Mouse (Mus musculus): Measurements from ENCODE around the gene Emilin1.

The Emilin1 gene

DNA sequence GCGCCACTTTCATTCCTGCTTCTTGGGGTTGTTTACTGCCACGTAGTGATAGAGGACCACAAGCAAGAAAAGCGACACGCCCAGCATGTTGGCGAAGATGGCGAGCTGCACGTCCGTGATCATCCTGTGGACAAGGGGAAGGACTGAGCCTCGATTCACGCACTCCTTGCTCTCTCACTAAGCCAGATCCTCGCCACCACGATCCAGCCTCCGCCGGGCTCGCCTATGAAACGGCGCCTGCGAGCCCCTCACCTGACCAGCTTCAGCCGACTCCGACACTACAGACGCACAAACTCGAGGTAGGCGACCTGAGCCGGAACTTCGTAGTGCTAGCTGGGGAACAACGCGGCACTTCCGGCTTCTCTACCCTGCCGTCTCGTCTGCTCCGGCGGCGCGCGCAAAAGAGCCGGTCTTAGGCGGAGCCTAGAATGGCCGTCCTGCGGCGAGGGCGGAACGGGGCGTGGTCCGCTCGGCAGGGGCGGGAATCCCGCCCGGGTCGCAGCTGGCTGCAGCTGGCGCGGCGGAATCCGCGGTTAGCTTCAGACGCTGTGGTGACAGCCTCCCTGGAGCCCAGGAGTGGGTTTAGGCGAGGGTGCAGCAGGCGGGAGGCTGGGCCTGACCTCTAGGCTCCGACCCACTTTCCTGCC, 5.7 kb upstream of the Emilin1 start, which contains the start of gene Ost4:
Gene Ost4, minus strand, starts transcription at position 376 of the 647 bp plus-strand sequence.
- DNase-seq (ENCODE audit: low read depth, low spot score) = peak; percentile 98

DNA sequence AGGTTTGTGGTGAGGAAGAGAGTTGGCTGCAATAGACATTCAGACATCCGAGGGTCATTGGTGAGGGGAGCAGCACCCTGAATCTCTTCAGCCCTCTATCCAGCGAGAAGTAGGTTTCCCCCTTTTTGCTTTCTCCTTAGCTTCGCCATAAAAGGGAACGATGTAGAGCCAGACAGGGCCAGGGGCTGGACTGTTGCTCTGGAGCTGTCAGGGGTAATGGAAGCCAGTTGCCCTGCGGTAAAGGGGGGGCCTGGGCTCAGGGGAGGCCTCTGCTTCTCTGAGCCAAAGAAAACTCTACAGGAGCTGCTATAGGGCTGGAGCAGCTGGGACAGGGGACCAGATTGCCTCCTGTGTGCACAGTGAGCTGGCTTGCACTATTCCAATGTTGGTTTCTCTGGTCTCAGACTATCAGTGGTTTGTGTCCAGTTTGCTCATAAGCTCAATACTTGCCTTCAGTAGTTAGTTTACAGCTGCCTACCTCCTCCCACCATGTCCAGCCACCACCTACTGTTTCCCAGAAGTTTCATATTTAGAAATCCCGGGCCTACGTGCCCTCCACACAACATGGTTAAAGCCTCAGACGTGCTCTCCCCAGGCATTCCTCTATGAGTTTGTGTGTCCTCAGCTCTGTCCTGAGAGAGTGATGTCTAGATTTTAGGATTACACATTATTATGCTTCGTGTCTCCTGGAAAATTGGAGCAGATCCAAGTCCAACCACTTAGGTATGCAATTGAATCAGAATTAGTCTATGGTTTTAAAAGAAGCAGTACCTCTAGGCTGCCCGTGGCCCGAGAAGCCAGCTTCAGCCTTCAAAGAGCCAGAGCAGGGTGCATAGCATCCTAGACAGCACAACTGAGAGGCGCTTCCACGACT, 4.5 kb upstream of the Emilin1 start:
- DNase-seq (ENCODE audit: low read depth, low spot score) = no peak

DNA sequence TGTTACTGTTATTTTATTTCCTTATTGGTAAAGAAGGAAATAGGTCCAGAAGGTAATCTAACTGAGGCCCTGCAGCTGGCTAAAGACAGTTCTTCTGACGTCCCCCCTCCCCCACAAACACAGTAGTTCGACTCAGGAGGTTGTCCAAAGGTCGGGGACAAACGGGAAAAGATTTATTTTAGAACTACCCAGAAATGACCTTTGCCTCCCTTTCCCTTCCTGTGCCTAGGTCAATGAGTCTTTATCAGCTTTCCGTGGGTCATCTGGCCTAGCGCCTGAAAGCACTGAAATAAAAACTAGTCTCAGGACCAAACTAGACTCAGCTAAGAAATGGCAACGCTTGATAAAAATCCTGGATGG, 3.9 kb upstream of the Emilin1 start:
- no peak for DNase-seq (ENCODE audit: low read depth, low spot score)

DNA sequence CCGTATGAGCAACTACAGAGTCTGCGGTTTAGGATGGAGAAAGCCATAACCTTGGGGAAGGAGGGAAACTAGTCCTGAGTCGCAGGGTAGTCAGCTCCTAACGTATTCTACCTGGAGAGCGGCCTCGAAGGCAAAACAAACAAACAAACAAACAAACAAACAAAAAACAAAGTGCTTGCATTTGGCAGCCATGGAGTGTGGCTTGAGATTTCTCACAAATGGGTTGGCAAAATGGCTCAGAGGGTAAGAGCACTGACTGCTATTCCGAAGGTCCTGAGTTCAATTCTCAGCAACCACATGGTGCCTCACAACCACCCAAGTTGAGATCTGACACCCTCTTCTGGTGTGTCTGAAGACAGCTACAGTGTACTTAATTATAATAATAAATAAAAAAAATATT, 3.3 kb upstream of the Emilin1 start:
- no peak for DNase-seq (ENCODE audit: low read depth, low spot score)

DNA sequence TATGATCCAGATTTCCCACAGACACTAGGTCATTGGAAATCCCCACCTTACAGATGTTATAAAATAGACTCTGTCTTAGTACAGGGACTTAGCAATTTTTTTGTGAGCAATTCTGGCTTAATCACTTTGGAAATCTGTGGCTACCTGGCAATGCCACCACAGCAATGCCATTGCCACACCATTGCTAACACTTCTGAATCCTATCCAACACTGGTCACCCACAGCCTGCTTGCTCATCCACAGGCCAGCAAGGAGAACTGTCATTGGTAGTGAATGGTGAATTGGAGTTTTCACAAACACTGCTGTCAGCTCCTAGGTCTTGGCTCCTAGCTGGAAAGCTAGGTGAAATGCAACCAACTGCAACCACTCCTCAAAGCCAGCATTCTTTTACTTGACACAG, 2.7 kb upstream of the Emilin1 start:
- DNase-seq (ENCODE audit: low read depth, low spot score) = no peak

DNA sequence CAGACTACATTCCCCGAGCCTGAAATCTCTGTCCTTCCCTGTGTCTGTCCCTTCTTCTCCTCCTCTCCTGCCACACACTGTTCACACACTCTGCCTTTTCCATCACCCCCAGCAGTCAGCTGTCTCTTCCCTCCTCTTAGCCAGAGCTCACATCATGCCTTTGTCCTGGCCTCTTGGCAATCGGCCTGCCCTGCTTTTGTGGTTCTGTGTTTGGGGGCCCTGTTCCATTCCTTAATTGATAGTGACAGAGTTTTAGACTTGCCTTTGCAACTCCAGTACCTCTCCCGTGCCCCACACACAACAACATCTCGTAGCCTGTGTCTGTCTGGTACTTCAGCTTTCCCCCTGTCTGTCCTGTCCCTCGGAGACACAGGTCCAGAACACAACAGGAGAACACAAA, 1.0 kb upstream of the Emilin1 start:
- DNase-seq (ENCODE audit: low read depth, low spot score) = no peak

DNA sequence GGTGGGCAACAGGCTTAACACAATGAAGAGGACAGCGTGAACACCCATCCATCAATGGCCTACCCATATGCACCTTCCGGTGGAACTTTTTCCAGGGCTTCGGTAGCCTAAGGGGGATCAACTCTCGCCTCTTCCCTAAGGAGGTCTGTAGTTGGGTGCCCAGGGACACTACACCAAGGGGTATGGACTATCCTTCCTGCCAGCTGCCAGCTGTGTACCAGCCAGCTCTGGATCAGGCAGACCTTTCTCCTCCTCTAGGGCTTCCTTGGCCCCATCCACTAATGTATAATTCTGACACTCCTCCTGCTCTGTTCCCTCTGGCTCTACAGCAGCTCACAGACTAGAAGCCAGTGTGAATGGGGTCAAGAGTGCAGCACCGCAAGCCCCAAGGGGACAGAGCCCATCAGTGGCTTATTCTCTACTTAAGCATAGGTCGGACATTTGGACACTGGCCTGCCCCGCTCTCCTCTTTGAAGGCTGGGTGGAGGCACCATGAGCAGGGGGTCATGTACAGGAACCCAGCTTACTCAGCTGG, 966 bp downstream of the Emilin1 start:
- DNase-seq (ENCODE audit: low read depth, low spot score) = no peak

DNA sequence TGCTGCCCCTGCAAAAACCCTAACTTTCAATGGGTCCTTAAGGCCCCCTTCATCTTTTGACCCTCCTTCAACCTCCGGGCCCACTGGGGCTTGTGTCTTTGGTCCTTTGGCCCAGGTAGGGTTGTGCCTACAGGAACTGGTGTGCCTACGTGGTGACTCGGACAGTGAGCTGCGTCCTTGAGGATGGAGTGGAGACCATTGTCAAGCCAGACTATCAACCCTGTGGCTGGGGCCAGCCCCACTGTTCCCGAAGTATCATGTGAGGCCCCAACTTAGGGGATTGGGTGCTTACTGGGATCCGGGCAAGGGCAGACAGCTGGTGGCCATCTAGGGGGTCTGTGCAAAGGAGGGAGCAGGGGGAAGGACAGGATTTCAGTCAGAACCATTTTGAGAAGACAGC, 1.6 kb downstream of the Emilin1 start:
- DNase-seq (ENCODE audit: low read depth, low spot score) = no peak

DNA sequence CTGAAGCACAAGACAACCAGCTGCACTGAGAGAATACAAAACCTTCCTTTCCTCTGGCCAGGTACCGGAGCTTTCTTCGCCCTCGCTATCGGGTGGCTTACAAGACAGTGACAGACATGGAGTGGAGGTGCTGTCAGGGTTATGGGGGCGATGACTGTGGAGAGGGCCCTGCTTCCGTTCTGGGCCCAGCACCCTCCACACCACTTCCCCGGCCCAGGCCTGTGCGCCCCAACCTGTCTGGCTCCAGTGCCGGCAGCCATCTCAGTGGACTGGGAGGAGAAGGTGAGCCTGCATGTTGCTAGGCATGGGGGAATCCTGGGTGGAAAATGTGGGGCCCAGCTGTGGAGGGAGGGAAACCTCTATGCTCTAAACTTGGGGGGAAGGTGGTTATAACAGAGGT, 2.3 kb downstream of the Emilin1 start:
- no peak for DNase-seq (ENCODE audit: low read depth, low spot score)

DNA sequence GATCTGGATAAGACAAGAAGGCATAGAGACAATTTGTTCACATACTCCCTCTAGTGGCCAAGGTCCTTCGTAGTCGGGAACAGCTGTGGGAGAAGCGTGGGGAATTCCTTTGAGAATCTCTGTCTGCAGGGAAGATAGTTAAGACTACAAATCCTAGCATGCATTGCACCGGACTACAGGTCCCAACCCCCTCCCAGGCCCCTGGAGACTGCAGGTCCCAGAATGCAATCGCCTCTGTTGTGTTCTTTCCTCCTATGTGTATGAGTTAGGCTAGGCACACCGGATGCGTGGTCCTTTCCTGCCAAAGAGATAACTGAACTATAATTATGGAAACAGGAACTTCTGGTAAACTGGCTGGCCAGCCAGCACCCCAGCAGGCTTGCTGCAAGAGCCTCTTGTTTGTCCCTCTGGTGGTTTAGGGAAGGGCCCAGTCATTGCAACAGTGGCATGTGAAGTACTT, 2.8 kb downstream of the Emilin1 start:
- DNase-seq (ENCODE audit: low read depth, low spot score) = peak; percentile 73

DNA sequence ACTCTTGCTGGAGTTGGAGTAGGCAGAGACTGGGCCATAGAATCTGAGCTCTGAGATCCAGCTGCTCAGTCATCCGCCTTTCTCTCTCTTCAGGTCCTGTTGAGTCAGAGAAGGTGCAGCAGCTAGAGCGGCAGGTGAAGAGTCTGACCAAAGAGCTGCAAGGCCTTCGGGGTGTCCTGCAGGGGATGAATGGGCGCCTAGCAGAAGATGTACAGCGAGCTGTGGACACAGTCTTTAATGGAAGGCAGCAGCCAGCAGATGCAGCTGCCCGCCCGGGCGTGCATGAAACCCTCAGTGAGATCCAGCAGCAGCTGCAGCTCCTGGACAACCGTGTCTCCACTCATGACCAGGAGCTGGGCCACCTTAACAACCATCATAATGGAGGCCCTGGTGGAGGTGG, 3.6 kb downstream of the Emilin1 start:
- no peak for DNase-seq (ENCODE audit: low read depth, low spot score)

DNA sequence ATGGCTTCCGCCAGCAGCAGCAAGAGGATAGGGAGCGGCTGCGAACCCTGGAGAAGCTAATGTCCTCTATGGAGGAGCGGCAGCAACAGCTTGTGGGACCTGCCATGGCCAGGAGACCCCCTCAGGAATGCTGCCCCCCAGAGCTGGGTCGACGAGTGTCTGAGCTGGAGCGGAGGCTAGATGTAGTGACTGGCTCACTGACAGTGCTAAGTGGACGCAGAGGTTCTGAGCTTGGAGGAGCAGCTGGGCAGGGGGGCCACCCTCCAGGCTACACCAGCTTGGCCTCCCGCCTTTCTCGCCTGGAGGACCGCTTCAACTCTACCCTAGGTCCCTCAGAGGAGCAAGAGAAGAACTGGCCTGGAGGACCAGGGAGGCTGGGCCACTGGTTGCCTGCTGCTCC, 4.1 kb downstream of the Emilin1 start:
- DNase-seq (ENCODE audit: low read depth, low spot score) = no peak

DNA sequence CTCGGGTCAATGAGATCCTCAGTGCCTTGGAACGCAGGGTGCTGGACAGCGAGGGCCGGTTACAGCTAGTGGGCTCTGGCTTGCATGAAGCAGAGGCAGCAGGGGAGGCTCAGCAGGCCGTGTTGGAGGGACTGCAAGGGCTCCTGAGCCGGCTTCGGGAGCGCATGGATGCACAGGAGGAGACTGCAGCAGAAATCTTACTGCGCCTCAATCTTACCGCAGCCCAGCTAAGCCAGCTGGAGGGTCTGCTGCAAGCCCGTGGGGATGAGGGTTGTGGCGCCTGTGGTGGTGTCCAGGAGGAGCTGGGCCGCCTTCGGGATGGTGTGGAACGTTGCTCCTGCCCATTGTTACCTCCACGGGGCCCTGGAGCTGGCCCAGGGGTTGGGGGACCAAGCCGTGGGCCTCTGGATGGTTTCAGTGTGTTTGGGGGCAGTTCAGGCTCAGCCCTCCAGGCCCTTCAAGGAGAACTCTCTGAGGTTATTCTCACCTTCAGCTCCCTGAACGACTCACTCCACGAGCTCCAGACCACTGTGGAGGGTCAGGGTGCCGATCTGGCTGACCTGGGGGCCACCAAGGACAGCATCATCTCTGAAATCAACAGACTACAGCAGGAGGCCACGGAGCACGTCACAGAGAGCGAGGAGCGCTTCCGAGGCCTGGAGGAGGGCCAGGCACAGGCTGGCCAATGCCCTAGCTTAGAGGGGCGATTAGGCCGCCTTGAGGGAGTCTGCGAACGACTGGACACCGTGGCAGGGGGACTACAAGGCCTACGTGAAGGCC, 4.9 kb downstream of the Emilin1 start:
- no peak for DNase-seq (ENCODE audit: low read depth, low spot score)

DNA sequence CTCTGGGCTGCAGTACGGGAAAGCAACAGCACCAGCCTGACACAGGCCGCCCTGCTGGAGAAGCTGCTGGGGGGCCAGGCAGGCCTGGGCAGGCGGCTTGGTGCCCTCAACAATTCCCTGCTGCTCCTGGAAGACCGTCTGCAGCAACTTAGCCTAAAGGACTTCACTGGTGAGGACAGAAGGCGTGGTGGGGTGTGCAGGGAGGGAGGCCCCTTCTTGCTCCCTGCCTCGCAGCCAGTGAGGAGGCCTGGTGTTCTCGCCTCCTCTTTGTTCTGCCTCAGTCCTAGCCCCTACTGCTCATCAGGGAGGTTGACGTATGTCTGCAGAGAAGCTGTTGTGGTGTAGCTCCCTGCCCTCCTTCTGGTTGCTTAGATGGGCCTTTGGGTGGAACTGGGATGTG, 5.5 kb downstream of the Emilin1 start:
- DNase-seq (ENCODE audit: low read depth, low spot score) = no peak

DNA sequence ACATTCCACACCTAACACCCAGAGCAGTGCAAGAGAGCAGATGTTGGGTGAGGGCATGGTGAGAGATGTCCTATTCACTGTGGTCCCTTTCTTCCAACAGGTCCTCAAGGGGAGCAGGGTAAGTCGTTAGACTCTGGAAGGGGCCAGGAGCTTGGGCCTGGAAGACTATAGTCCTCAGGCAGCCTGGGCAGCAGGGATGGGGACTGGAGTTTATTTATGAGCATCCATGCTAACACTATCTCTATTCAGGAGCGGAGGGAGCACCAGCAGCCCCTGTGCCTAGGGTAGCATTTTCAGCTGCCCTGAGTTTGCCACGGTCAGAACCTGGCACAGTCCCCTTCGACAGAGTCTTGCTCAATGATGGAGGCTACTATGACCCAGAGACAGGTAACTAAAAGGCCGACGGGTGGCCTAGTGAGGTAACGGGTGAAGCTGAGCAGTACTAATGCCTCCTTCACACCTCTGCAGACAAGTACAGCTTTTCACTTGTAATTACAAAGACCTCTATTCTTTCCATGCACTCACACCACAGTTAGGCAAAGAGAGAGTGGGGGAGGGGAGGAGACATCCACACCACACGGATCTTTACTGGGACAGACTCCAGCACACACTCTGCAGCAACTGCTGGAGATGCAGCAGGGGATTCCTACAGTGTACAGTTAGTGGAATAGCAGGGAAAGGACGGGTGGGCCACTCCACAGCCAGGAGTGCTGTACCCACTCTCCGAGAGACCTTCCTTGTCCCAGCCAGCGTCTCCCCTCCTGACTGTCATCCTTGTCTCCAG, 6.8 kb downstream of the Emilin1 start:
- no peak for DNase-seq (ENCODE audit: low read depth, low spot score)

DNA sequence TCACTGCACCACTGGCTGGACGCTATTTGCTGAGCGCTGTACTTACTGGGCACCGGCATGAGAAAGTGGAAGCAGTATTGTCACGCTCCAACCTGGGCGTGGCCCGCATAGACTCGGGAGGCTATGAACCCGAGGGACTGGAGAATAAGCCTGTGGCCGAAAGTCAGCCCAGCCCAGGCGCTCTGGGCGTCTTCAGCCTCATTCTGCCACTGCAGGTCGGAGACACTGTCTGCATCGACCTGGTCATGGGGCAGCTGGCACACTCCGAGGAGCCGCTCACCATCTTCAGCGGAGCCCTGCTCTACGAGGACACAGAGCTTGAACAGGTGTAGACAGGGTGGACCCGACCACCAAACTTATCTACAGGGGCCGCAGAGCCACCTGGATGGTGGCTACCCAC, 7.4 kb downstream of the Emilin1 start:
- DNase-seq (ENCODE audit: low read depth, low spot score) = peak; percentile 45

DNA sequence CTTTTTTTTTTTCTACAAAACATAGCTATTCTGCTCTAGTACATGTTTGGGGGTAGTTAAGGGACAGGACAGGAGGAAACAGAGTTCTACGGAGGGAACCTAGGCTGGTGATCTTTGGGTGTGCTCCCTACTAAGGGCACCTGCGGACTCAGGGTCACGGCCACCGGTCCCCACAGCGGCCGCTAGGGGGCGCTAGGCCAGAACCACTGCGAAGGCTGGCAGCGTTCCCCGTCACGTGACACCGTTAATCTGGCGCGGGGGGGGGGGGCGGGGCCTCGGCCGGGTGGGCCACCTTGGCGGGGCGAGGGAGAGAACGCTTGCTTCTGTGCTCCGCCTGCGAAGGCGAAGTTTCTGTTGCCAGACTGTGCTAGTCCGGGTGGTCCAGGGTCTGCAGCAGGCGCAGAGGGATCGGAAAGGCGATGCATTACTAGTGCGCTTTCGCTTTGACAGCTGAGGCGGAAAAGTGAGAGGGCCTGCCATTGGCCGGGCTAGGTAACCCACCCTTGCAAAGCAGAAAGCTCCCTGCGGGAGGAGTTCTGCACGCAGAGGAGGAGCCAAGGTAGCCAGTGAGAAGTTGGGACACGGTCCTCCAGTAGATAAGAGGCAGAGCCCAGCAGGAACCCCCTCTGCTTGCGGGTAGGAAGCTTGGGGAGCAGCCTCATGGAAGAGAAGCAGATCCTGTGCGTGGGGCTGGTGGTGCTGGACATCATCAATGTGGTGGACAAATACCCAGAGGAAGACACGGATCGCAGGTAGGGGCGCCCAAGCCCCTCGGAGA, 8.2 kb downstream of the Emilin1 start, which contains the start of gene Khk:
Gene Khk, plus strand, starts transcription at position 176 of the 778 bp plus-strand sequence.
- peak; percentile 94 for DNase-seq (ENCODE audit: low read depth, low spot score)

DNA sequence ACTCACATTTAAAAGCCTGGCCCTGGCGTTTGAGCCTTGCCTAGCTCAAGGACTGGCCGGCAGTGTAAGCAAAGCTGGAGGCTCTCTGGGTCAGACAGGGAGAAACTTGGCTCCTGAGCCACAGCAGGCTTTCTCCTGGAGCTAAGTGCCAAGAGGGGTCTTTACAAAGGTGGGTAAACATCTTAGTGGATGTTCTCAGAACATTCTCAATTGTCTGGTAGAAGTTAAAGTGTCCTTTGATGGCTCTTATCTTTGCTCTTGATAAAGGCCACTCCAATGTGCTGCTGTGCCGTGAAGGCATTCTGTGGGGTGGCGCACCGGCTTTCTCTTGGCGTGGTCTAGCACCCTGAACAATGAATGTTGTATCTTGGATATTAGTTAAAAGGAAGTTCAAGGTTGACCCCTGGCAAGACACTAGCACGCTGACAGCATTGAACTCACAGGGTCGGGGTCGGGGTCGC, 9.4 kb downstream of the Emilin1 start:
- DNase-seq (ENCODE audit: low read depth, low spot score) = no peak

DNA sequence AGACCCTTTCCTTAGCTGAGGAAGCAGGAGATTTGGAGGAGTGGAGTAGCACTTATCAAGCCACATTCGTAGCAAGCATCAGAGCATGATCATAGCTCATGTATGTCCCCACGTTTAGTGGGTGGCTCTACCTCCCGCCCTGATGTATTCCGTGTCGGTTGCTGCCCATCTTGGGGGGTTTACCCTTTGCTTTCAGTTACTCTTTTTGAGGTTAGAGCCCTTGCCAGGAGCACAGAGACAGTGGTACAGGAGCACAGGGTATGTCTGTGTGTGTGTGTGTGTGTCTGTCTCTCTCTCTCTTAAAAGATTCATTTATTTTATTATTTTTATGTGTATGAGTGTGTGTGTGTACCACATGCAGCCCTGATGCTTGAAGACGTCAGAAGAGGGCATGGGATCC, 9.9 kb downstream of the Emilin1 start:
- DNase-seq (ENCODE audit: low read depth, low spot score) = peak; percentile 59

DNA sequence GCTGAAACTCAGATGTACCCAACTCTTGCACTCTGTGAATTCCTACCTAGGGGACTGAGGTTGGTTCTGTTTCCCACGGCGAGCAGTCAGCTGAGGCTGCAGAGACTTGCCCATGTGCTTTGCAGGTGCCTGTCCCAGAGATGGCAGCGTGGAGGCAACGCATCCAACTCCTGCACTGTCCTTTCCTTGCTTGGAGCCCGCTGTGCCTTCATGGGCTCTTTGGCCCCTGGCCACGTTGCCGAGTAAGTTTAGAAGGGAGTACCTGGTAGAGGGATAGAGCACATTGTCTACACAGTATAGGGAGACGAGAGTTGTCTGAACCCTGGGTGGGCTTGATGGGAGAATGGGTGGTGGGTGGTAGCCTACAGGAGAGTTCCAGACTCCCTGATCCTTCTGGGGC, 11.4 kb downstream of the Emilin1 start:
- no peak for DNase-seq (ENCODE audit: low read depth, low spot score)
